Mouse (Mus musculus) MEL (cell line): Measurements from ENCODE around the gene Bcas3. TPM values are rescaled to one million over a fixed set of nuclear protein-coding genes. Genes with fewer than 3 reads are reported as not detected.

Experiments
- DNase-seq: peaks from one replicate; pipeline ENCODE4 v3.0.0; 2011; ENCODE audit warnings: low read depth, low spot score
- H3K27ac ChIP-seq: 2 replicates; pipeline ENCODE4 v1.5.1; 2012; ENCODE audit warnings: low read depth, mild to moderate bottlenecking, control low read depth, low read length, moderate library complexity; ENCODE audit not compliant: control insufficient read depth
- H3K27me3 ChIP-seq, 2 experiments: fragments of 150-350 bp in 1 of 2; sonication (generic) in 1 of 2; 2 replicates each; pipeline ENCODE4 v1.6.1; 2012; ENCODE audit warnings: low read length in 2 of 2, mild to moderate bottlenecking in 2 of 2, improper control_type of control experiment in 1 of 2, moderate library complexity in 1 of 2; ENCODE audit not compliant: insufficient read depth in 2 of 2, control insufficient read depth in 1 of 2
- H3K36me3 ChIP-seq, 2 experiments: 2 replicates each; pipeline ENCODE4 v1.6.1; 2012 to 2014; ENCODE audit warnings: low read length in 2 of 2, improper control_type of control experiment in 1 of 2, inconsistent platforms in 1 of 2, mild to moderate bottlenecking in 1 of 2; ENCODE audit not compliant: insufficient read depth in 2 of 2, control insufficient read depth in 1 of 2
- H3K4me1 ChIP-seq, 2 experiments: fragments of 150-350 bp in 1 of 2; sonication (generic) in 1 of 2; 2 replicates each; pipeline ENCODE4 v1.6.1; 2012; ENCODE audit warnings: low read length in 2 of 2, improper control_type of control experiment in 1 of 2, mild to moderate bottlenecking in 1 of 2; ENCODE audit not compliant: insufficient read depth in 2 of 2, control insufficient read depth in 1 of 2
- H3K4me3 ChIP-seq, 2 experiments: fragments of 150-350 bp in 1 of 2; sonication (generic) in 1 of 2; 2 replicates each; pipeline ENCODE4 v1.5.1; 2012; ENCODE audit warnings: low read depth in 2 of 2, low read length in 2 of 2, mild to moderate bottlenecking in 2 of 2, moderate library complexity in 2 of 2, control low read depth in 1 of 2, improper control_type of control experiment in 1 of 2; ENCODE audit not compliant: control insufficient read depth in 1 of 2, insufficient read depth in 1 of 2
- H3K79me2 ChIP-seq: 2 replicates; pipeline ENCODE4 v1.6.1; 2012; ENCODE audit warnings: mild to moderate bottlenecking, low read length, moderate library complexity; ENCODE audit not compliant: control insufficient read depth, poor library complexity, insufficient read depth
- H3K9ac ChIP-seq: 2 replicates; pipeline ENCODE4 v1.6.1; 2012; ENCODE audit warnings: low read depth, mild to moderate bottlenecking, control low read depth, low read length, moderate library complexity; ENCODE audit not compliant: control insufficient read depth, poor library complexity, severe bottlenecking
- H3K9me3 ChIP-seq: fragments of 150-350 bp; sonication (generic); replicated peaks from 2 replicates; pipeline ENCODE4 v1.6.1; 2012; ENCODE audit warnings: mild to moderate bottlenecking, low read length, improper control_type of control experiment, moderate library complexity; ENCODE audit not compliant: insufficient read depth
- BHLHE40 ChIP-seq: IDR thresholded peaks from 2 replicates; pipeline ENCODE4 v1.6.1; 2012; ENCODE audit warnings: low read depth, mild to moderate bottlenecking, inconsistent platforms, low read length, improper control_type of control experiment, borderline replicate concordance
- CHD2 ChIP-seq: IDR thresholded peaks from 2 replicates; pipeline ENCODE4 v1.6.1; 2011; ENCODE audit warnings: low read length, improper control_type of control experiment
- E2F4 ChIP-seq: IDR thresholded peaks from 2 replicates; pipeline ENCODE4 v1.6.1; 2011; ENCODE audit warnings: low read depth, low read length, improper control_type of control experiment, borderline replicate concordance
- ELF1 ChIP-seq: IDR thresholded peaks from 2 replicates; pipeline ENCODE4 v1.6.1; 2014; ENCODE audit warnings: low read depth, mild to moderate bottlenecking, inconsistent platforms, low read length, improper control_type of control experiment, moderate library complexity
- EP300 ChIP-seq, 2 experiments: IDR thresholded peaks; 2 replicates each; pipeline ENCODE4 v1.6.1; 2011; ENCODE audit warnings: improper control_type of control experiment in 2 of 2, low read length in 2 of 2, low read depth in 1 of 2, mild to moderate bottlenecking in 1 of 2
- GABPA ChIP-seq: IDR thresholded peaks from 2 replicates; pipeline ENCODE4 v1.6.1; 2012; ENCODE audit warnings: low read depth, mild to moderate bottlenecking, inconsistent platforms, low read length, improper control_type of control experiment, moderate library complexity
- JUND ChIP-seq: IDR thresholded peaks from 2 replicates; pipeline ENCODE4 v1.6.1; 2011; ENCODE audit warnings: low read depth, mild to moderate bottlenecking, improper control_type of control experiment, low read length
- KAT2A ChIP-seq: conservative IDR thresholded peaks from 2 replicates; pipeline ENCODE4 v1.6.1; 2012; ENCODE audit warnings: low read depth, low read length, improper control_type of control experiment, inconsistent platforms
- MAFK ChIP-seq: IDR thresholded peaks from 2 replicates; pipeline ENCODE4 v1.6.1; 2011; ENCODE audit warnings: low read depth, mild to moderate bottlenecking, low read length, improper control_type of control experiment, borderline replicate concordance
- MAX ChIP-seq: IDR thresholded peaks from 2 replicates; pipeline ENCODE4 v1.6.1; 2011; ENCODE audit warnings: low read length, improper control_type of control experiment
- MEF2A ChIP-seq: IDR thresholded peaks from 2 replicates; pipeline ENCODE4 v1.6.1; 2014; ENCODE audit warnings: low read depth, mild to moderate bottlenecking, inconsistent platforms, low read length, improper control_type of control experiment; ENCODE audit not compliant: poor library complexity, insufficient replicate concordance, severe bottlenecking; ENCODE audit errors: extremely low read depth
- MXI1 ChIP-seq: IDR thresholded peaks from 2 replicates; pipeline ENCODE4 v1.6.1; 2011; ENCODE audit warnings: mild to moderate bottlenecking, low read depth, low read length, improper control_type of control experiment
- MYB ChIP-seq: IDR thresholded peaks from 2 replicates; pipeline ENCODE4 v1.6.1; 2011; ENCODE audit warnings: mild to moderate bottlenecking, low read depth, low read length, improper control_type of control experiment
- MYC ChIP-seq: IDR thresholded peaks from 2 replicates; pipeline ENCODE4 v1.6.1; 2011; ENCODE audit warnings: low read depth, mild to moderate bottlenecking, low read length, improper control_type of control experiment, moderate library complexity
- NRF1 ChIP-seq: IDR thresholded peaks from 2 replicates; pipeline ENCODE4 v1.6.1; 2014; ENCODE audit warnings: low read depth, mild to moderate bottlenecking, inconsistent platforms, low read length, improper control_type of control experiment, moderate library complexity; ENCODE audit not compliant: poor library complexity, insufficient read depth, severe bottlenecking
- POLR2AphosphoS2 ChIP-seq: IDR thresholded peaks from 2 replicates; pipeline ENCODE4 v1.6.1; 2011; ENCODE audit warnings: low read length, improper control_type of control experiment
- POLR2AphosphoS5 ChIP-seq: IDR thresholded peaks from 2 replicates; pipeline ENCODE4 v1.6.1; 2012; ENCODE audit warnings: low read depth, borderline replicate concordance, mild to moderate bottlenecking, inconsistent platforms, low read length, moderate library complexity, mixed read lengths
- RCOR1 ChIP-seq: IDR thresholded peaks from 2 replicates; pipeline ENCODE4 v1.6.1; 2012; ENCODE audit warnings: low read depth, mild to moderate bottlenecking, inconsistent platforms, low read length, improper control_type of control experiment
- SMC3 ChIP-seq: IDR thresholded peaks from 2 replicates; pipeline ENCODE4 v1.6.1; 2011; ENCODE audit warnings: low read depth, low read length, improper control_type of control experiment
- TAL1 ChIP-seq: IDR thresholded peaks from 2 replicates; pipeline ENCODE4 v1.6.1; 2012; ENCODE audit warnings: mild to moderate bottlenecking, inconsistent platforms, low read length, moderate library complexity, mixed read lengths
- USF2 ChIP-seq, 2 experiments: IDR thresholded peaks; 2 replicates each; pipeline ENCODE4 v1.6.1; 2011 to 2012; ENCODE audit warnings: improper control_type of control experiment in 2 of 2, low read length in 2 of 2, borderline replicate concordance in 1 of 2, inconsistent platforms in 1 of 2, low read depth in 1 of 2, mild to moderate bottlenecking in 1 of 2; ENCODE audit not compliant: insufficient read depth in 1 of 2
- ZC3H11A ChIP-seq: IDR thresholded peaks from 2 replicates; pipeline ENCODE4 v1.6.1; 2012; ENCODE audit warnings: low read depth, mild to moderate bottlenecking, inconsistent platforms, low read length, improper control_type of control experiment
- ZKSCAN1 ChIP-seq: IDR thresholded peaks from 2 replicates; pipeline ENCODE4 v1.6.1; 2012; ENCODE audit warnings: low read depth, mild to moderate bottlenecking, inconsistent platforms, low read length, improper control_type of control experiment, moderate library complexity
- ZNF384 ChIP-seq: IDR thresholded peaks from 2 replicates; pipeline ENCODE4 v1.6.1; 2012; ENCODE audit warnings: low read depth, mild to moderate bottlenecking, inconsistent platforms, low read length, improper control_type of control experiment
- polyA plus RNA-seq, 2 experiments: library from polyadenylated mRNA; stranded (reverse) in 1 of 2; unstranded in 1 of 2; fragments of >175 nt in 1 of 2; fragments of >200 nt in 1 of 2; gene quantifications; 2 replicates each; pipeline versions ENCODE4 v1.2.1 to v1.2.4; 2012; ENCODE audit warnings: low replicate concordance in 2 of 2, low read depth in 1 of 2; ENCODE audit not compliant: insufficient read length in 2 of 2, insufficient read depth in 1 of 2, missing spikeins in 1 of 2
- total RNA-seq: library from RNA; depleted of rRNA; stranded (reverse); fragments of 300-350 nt; gene quantifications from 2 replicates; pipeline ENCODE4 v1.2.3, GENCODE M21; 2012

The Bcas3 gene
- total and polyA plus RNA-seq, 3 experiments, result 8.6 to 14.7 TPM; not detected in 1

- Histone ChIP-seq H3K36me3 (peaks cover 0 to 3% of the 10 kb centered on the region in 2 experiments; a peak in 1 of 4 replicates), H3K9me3 (no peaks in the 10 kb centered on the region), H3K9ac (no peak overlapping the region), H3K27me3 (no peaks in the 10 kb centered on the region), H3K4me3 (no peak overlapping the region), H3K4me1 (0 out of 4 replicates have a peak, but pooled peaks cover 0 to 5% of the 10 kb centered on the region in 2 experiments), H3K27ac (no peak overlapping the region), H3K79me2 (no peaks in the 10 kb centered on the region)
- DNase-seq, result no peak
- TF ChIP-seq CHD2 (no peak), GABPA (no peak), ZNF384 (no peak), ZC3H11A (no peak), MEF2A (no peak), USF2 (IDR thresholded peaks at IDR 0.05; ENCODE audit: borderline replicate concordance in 1 of 2, insufficient read depth in 1 of 2, low read depth in 1 of 2, low read length in 2 of 2) (no peak), RCOR1 (no peak), MAFK (no peak), E2F4 (no peak), NRF1 (no peak), POLR2AphosphoS2 (no peak), SMC3 (no peak), ZKSCAN1 (no peak), EP300 (IDR thresholded peaks at IDR 0.05; ENCODE audit: low read depth in 1 of 2, low read length in 2 of 2) (no peak), MAX (no peak)
Measured at GRCm38 (mm10) chr11:85709147-85709546, 356.2 kb downstream of the Bcas3 start.

DNA sequence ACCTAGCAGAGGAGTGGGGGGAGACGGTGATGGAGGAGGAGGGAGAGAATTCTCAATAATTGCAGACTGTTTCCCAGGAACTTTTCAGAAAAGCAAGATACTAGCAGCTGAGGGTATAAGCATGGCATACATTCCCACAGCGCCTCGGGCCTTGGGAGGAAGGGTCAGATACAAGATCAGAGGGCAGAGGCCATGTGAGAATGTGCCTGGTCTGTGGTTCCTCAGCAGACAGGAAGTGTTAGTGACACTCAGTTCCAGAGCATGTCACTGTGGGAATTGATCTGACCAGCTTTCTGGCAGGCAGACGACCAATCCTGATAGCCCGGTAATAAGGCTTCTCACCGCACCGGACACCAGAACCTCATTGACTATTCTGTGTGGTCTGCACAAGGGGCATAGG, 357.2 kb downstream of the Bcas3 start:
- H3K4me1 ChIP-seq, result 0 out of 4 replicates have a peak, but pooled peaks cover 0 to 5% of the 10 kb centered on the region in 2 experiments
- peaks cover 0 to 3% of the 10 kb centered on the region in 2 experiments; a peak in 1 of 4 replicates for H3K36me3 ChIP-seq
- no peaks in the 10 kb centered on the region for H3K79me2 ChIP-seq
- no peaks in the 10 kb centered on the region for H3K27me3 ChIP-seq
- no peak overlapping the region for H3K4me3 ChIP-seq
- TF ChIP-seq POLR2AphosphoS5, result no peak
- no peak for TF ChIP-seq TAL1
- TF ChIP-seq MYB, result no peak
- no peak for TF ChIP-seq KAT2A
- no peak for TF ChIP-seq MAFK
- TF ChIP-seq CHD2, result no peak
- no peak for TF ChIP-seq MXI1
- TF ChIP-seq ZKSCAN1, result no peak
- TF ChIP-seq BHLHE40, result no peak
- no peak for TF ChIP-seq JUND
- TF ChIP-seq ZNF384, result no peak
- TF ChIP-seq EP300 (IDR thresholded peaks at IDR 0.05; ENCODE audit: low read depth in 1 of 2, low read length in 2 of 2), result no peak
- TF ChIP-seq MYC, result no peak
- no peak for TF ChIP-seq ELF1
- H3K9ac ChIP-seq, result no peak overlapping the region
- no peaks in the 10 kb centered on the region for H3K9me3 ChIP-seq
- no peak for DNase-seq
- H3K27ac ChIP-seq, result no peak overlapping the region
